ENCODE assay signal across 25 mouse cellular contexts in the genomic region with DNA sequence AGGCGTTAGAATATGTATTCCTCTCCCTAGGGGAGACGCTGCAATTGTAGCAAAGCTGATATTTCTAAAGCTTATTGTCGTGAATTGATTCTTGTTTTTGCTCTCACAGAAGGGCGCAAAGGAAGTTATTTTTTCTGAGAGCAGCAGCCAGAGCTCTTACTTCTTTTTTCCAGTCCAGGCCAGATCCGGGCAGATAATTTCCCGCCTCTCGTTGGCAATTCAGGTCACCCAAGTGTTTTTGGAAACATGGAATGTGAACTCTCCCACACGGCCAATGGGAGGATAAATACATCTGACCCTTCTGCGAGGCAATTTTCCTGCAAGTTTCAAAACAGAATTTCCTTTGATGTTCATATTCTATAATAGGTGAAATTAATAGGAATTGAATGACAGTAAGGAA.
A peak's percentile ranks its signal among the peaks of the same experiment; 100 is the strongest.
DNase-seq lines count a peak whose midpoint lies in the region; ATAC-seq lines count a peak whose summit lies in the region.
"Had no signal": no experiment of that assay in that cellular context is flagged by ENCODE, and none has a peak within 500 bp of the region (broad histone marks: within the 10 kb centered on the region; RNA-seq: fewer than 3 reads in every experiment).

No protein-coding gene starts in this region.

- H3K27me3 ChIP-seq in hindbrain, embryonic 15.5 days = no peaks in the 10 kb centered on the region
- no peaks in the 10 kb centered on the region for H3K27me3 ChIP-seq in hindbrain, embryonic 10.5 days (ENCODE audit: insufficient read depth, poor library complexity, severe bottlenecking)
- no peaks in the 10 kb centered on the region for H3K27me3 ChIP-seq in midbrain, embryonic 16.5 days (ENCODE audit: control insufficient read depth, insufficient read depth, low read depth, low read length)
- H3K27me3 ChIP-seq in midbrain, embryonic 13.5 days = no peaks in the 10 kb centered on the region
- no peaks in the 10 kb centered on the region for H3K27me3 ChIP-seq in neural tube, embryonic 15.5 days (replicated peaks)
- H3K27me3 ChIP-seq: embryonic facial prominence, embryonic 15.5 days; heart, embryonic 13.5 days; hindbrain, embryonic 12.5 days; limb, embryonic 13.5 days; liver, embryonic 12.5 days; midbrain, embryonic 15.5 days had no signal

- no peaks in the 10 kb centered on the region for H3K4me1 ChIP-seq in hindbrain, embryonic 15.5 days (replicated peaks)
- H3K4me1 ChIP-seq in hindbrain, embryonic 10.5 days (replicated peaks) = no peaks in the 10 kb centered on the region
- peaks cover 3% of the 10 kb centered on the region for H3K4me1 ChIP-seq in midbrain, embryonic 16.5 days (ENCODE audit: control insufficient read depth, insufficient read depth, low read length)
- H3K4me1 ChIP-seq in midbrain, embryonic 13.5 days (replicated peaks) = no peaks in the 10 kb centered on the region
- 0 out of 2 replicates have a peak, but pooled peaks cover 2% of the 10 kb centered on the region for H3K4me1 ChIP-seq in neural tube, embryonic 15.5 days
- H3K4me1 ChIP-seq: embryonic facial prominence, embryonic 15.5 days; hindbrain, embryonic 12.5 days; liver, embryonic 12.5 days had no signal

- 66% methylated on average over 9 of the region's 9 CpGs for WGBS in hindbrain, embryonic 15.5 days
- WGBS in hindbrain, embryonic 10.5 days = 77% methylated on average over 9 of the region's 9 CpGs
- 65% methylated on average over 9 of the region's 9 CpGs for WGBS in midbrain, embryonic 16.5 days
- WGBS in midbrain, embryonic 13.5 days = 72% methylated on average over 9 of the region's 9 CpGs
- WGBS in neural tube, embryonic 15.5 days = 64% methylated on average over 9 of the region's 9 CpGs

- no peak for DNase-seq in hindbrain, embryonic 10.5 days (ENCODE audit: low spot score)
- DNase-seq in kidney, adult 8-10 months = peak; percentile 22 to 36
- no peak for DNase-seq in right cerebral cortex, postnatal 4 days
- DNase-seq: adrenal gland, postnatal 36 days; cerebellum, adult 18-20 months; cerebellum, postnatal 14 days; gastrocnemius, postnatal 36 days; heart, adult 2 months; heart, postnatal 14 days; lung, adult 18-20 months; right cerebral cortex, postnatal 25 days; thymus, postnatal 14 days had no signal

- no peaks in the 10 kb centered on the region for H3K9me3 ChIP-seq in hindbrain, embryonic 15.5 days
- H3K9me3 ChIP-seq in hindbrain, embryonic 10.5 days = no peaks in the 10 kb centered on the region
- H3K9me3 ChIP-seq in midbrain, embryonic 16.5 days (replicated peaks; ENCODE audit: control insufficient read depth, low read length, poor library complexity, severe bottlenecking) = no peaks in the 10 kb centered on the region
- H3K9me3 ChIP-seq in midbrain, embryonic 13.5 days = no peaks in the 10 kb centered on the region
- no peaks in the 10 kb centered on the region for H3K9me3 ChIP-seq in neural tube, embryonic 15.5 days (replicated peaks)
- H3K9me3 ChIP-seq: embryonic facial prominence, embryonic 15.5 days; heart, embryonic 13.5 days; hindbrain, embryonic 12.5 days; limb, embryonic 13.5 days; liver, embryonic 12.5 days; midbrain, embryonic 15.5 days had no signal

- H3K36me3 ChIP-seq in hindbrain, embryonic 15.5 days = no peaks in the 10 kb centered on the region
- H3K36me3 ChIP-seq in hindbrain, embryonic 10.5 days = no peaks in the 10 kb centered on the region
- H3K36me3 ChIP-seq in midbrain, embryonic 16.5 days (ENCODE audit: control insufficient read depth, insufficient read depth, low read length) = no peaks in the 10 kb centered on the region
- H3K36me3 ChIP-seq in midbrain, embryonic 13.5 days = no peaks in the 10 kb centered on the region
- no peaks in the 10 kb centered on the region for H3K36me3 ChIP-seq in neural tube, embryonic 15.5 days
- H3K36me3 ChIP-seq: embryonic facial prominence, embryonic 15.5 days; heart, embryonic 13.5 days; hindbrain, embryonic 12.5 days; limb, embryonic 13.5 days; liver, embryonic 12.5 days; midbrain, embryonic 15.5 days had no signal

- 0 out of 2 replicates have a peak, but pooled peaks have one; percentile 6 for ATAC-seq in hindbrain, embryonic 15.5 days (ENCODE audit: low FRiP score, low read depth)
- ATAC-seq in midbrain, embryonic 16.5 days = no peak
- ATAC-seq in midbrain, embryonic 13.5 days = no peak
- 0 out of 2 replicates have a peak, but pooled peaks have one; percentile 11 for ATAC-seq in neural tube, embryonic 15.5 days (ENCODE audit: low FRiP score)
- ATAC-seq: CD4-positive, CD25-positive, alpha-beta regulatory T cell, adult 4 months; forebrain, embryonic 16.5 days; liver, embryonic 12.5 days; midbrain, embryonic 15.5 days had no signal

- no peak overlapping the region for H3K27ac ChIP-seq in hindbrain, embryonic 15.5 days (replicated peaks)
- no peak overlapping the region for H3K27ac ChIP-seq in hindbrain, embryonic 10.5 days
- no peak overlapping the region for H3K27ac ChIP-seq in midbrain, embryonic 16.5 days (ENCODE audit: low read length)
- no peak overlapping the region for H3K27ac ChIP-seq in midbrain, embryonic 13.5 days
- H3K27ac ChIP-seq in neural tube, embryonic 15.5 days (replicated peaks) = no peak overlapping the region
- H3K27ac ChIP-seq: embryonic facial prominence, embryonic 15.5 days; heart, adult 2 months; heart, embryonic 13.5 days; hindbrain, embryonic 12.5 days; kidney, postnatal 0 days; limb, embryonic 13.5 days; liver, embryonic 12.5 days; midbrain, embryonic 15.5 days had no signal

- 0 out of 2 replicates have a peak overlapping the region, but pooled peaks have one; percentile 9 for H3K4me2 ChIP-seq in hindbrain, embryonic 15.5 days
- 0 out of 2 replicates have a peak overlapping the region, but pooled peaks have one; percentile 12 for H3K4me2 ChIP-seq in midbrain, embryonic 16.5 days (ENCODE audit: low read length)
- H3K4me2 ChIP-seq in midbrain, embryonic 13.5 days (replicated peaks) = no peak overlapping the region
- no peak overlapping the region for H3K4me2 ChIP-seq in neural tube, embryonic 15.5 days
- H3K4me2 ChIP-seq: embryonic facial prominence, embryonic 15.5 days; heart, embryonic 13.5 days; hindbrain, embryonic 12.5 days; limb, embryonic 13.5 days; liver, embryonic 12.5 days; midbrain, embryonic 15.5 days had no signal

- H3K9ac ChIP-seq in hindbrain, embryonic 15.5 days = no peak overlapping the region
- H3K9ac ChIP-seq in midbrain, embryonic 16.5 days (ENCODE audit: low read depth, low read length) = no peak overlapping the region
- no peak overlapping the region for H3K9ac ChIP-seq in midbrain, embryonic 13.5 days (replicated peaks)
- no peak overlapping the region for H3K9ac ChIP-seq in neural tube, embryonic 15.5 days (replicated peaks)
- H3K9ac ChIP-seq: embryonic facial prominence, embryonic 15.5 days; heart, embryonic 13.5 days; hindbrain, embryonic 12.5 days; limb, embryonic 13.5 days; liver, embryonic 12.5 days; midbrain, embryonic 15.5 days had no signal

- no peak overlapping the region for H3K4me3 ChIP-seq in hindbrain, embryonic 15.5 days
- H3K4me3 ChIP-seq in hindbrain, embryonic 10.5 days = no peak overlapping the region
- no peak overlapping the region for H3K4me3 ChIP-seq in midbrain, embryonic 16.5 days (ENCODE audit: low read depth, low read length)
- no peak overlapping the region for H3K4me3 ChIP-seq in midbrain, embryonic 13.5 days (replicated peaks)
- H3K4me3 ChIP-seq in neural tube, embryonic 15.5 days (replicated peaks) = no peak overlapping the region
- H3K4me3 ChIP-seq: embryonic facial prominence, embryonic 15.5 days; heart, adult 2 months; heart, embryonic 13.5 days; hindbrain, embryonic 12.5 days; limb, embryonic 13.5 days; liver, embryonic 12.5 days; midbrain, embryonic 15.5 days had no signal

Comparison
In these comparisons a context has a peak if more than half of its experiments do, and no peak if none do; other contexts are left out.
1. H3K4me2 ChIP-seq: peak in hindbrain, embryonic 15.5 days (single experiment) and midbrain, embryonic 16.5 days (single experiment); none in midbrain, embryonic 13.5 days (single experiment) and neural tube, embryonic 15.5 days (single experiment).
2. ATAC-seq: peak in hindbrain, embryonic 15.5 days (single experiment) and neural tube, embryonic 15.5 days (single experiment); none in midbrain, embryonic 16.5 days (single experiment) and midbrain, embryonic 13.5 days (single experiment).
3. DNase-seq: peak in kidney, adult 8-10 months (2 of 2); none in hindbrain, embryonic 10.5 days (single experiment) and right cerebral cortex, postnatal 4 days (single experiment).